Mouse (Mus musculus) kidney, adult 2 months (tissue): Measurements from ENCODE around the gene Ccdc43. TPM values are rescaled to one million over a fixed set of nuclear protein-coding genes. Genes with fewer than 3 reads are reported as not detected.

Experiments used
- DNase-seq: peaks from one replicate; pipeline ENCODE4 v3.0.0; 2021
- H3K27ac ChIP-seq: fragments of 200-500 bp; 2 replicates; pipeline ENCODE4 v1.5.1; 2012; ENCODE audit warnings: low read depth, low read length, control low read depth, inconsistent platforms; ENCODE audit not compliant: insufficient read depth
- H3K27me3 ChIP-seq: fragments of 200-500 bp; replicated peaks from 2 replicates; pipeline ENCODE4 v1.6.1; 2012; ENCODE audit warnings: mild to moderate bottlenecking, moderate library complexity, low read length, inconsistent platforms; ENCODE audit not compliant: control insufficient read depth, insufficient read depth
- H3K36me3 ChIP-seq: fragments of 200-500 bp; 2 replicates; pipeline ENCODE4 v1.6.1; 2012; ENCODE audit warnings: mild to moderate bottlenecking, moderate library complexity, low read length, inconsistent platforms; ENCODE audit not compliant: control insufficient read depth, insufficient read depth
- H3K4me1 ChIP-seq: fragments of 200-500 bp; 2 replicates; pipeline ENCODE4 v1.6.1; 2011; ENCODE audit warnings: low read length; ENCODE audit not compliant: control insufficient read depth, insufficient read depth
- H3K4me3 ChIP-seq: fragments of 200-500 bp; 2 replicates; pipeline ENCODE4 v1.5.1; 2011; ENCODE audit warnings: mild to moderate bottlenecking, low read depth, low read length, control low read depth; ENCODE audit not compliant: insufficient read depth
- CTCF ChIP-seq: fragments of 200-500 bp; conservative IDR thresholded peaks from 2 replicates; pipeline ENCODE4 v1.5.1; 2011; ENCODE audit warnings: low read depth, mild to moderate bottlenecking, control low read depth, low read length, moderate library complexity, mixed read lengths; ENCODE audit not compliant: insufficient read depth, insufficient read length
- POLR2A ChIP-seq: fragments of 200-500 bp; IDR thresholded peaks from one replicate; pipeline ENCODE4 v1.6.1; 2011; ENCODE audit warnings: low read depth, low read length, control low read depth
- WGBS: fragments of 180-500 bp; shearing (Covaris S2); methylation state at CpG from one replicate; pipeline ENCODE4 v1.1.7; 2018; 5-methylcytosine and 5-hydroxymethylcytosine counted together
- polyA plus RNA-seq: library from polyadenylated mRNA; depleted of rRNA; stranded (reverse); fragments of >200 nt; gene quantifications from 2 replicates; pipeline ENCODE4 v1.2.3, GENCODE M21; 2012; rRNA removed

Gene Ccdc43
- 6.7 and 8.4 TPM in 2 replicates for polyA plus RNA-seq

GRCm38 (mm10) chr11:102697338-102698017 lies at the start of gene Ccdc43:
TSS of gene Ccdc43 (minus strand) at chr11:102697782.
- Histone ChIP-seq H3K27me3 (no peaks in the 10 kb centered on the region), H3K4me1 (no peaks in the 10 kb centered on the region; the same call in 1 of the 2 replicates), H3K27ac (peak within 1 kb of the TSS; percentile 82; the same call in 1 of the 2 replicates), H3K4me3 (peak within 1 kb of the TSS; percentile 99), H3K36me3 (no peaks in the 10 kb centered on the region)
- TF ChIP-seq POLR2A (peak; percentile 44), CTCF (no peak)
- WGBS = under 1% methylated on average over 49 of the region's 49 CpGs
- peak; percentile 90 for DNase-seq

- H3K36me3 ChIP-seq = no peaks in the 10 kb centered on the region
- H3K4me1 ChIP-seq = peaks cover under 1% of the 10 kb centered on the region; the same call in 1 of the 2 replicates
- H3K4me3 ChIP-seq = no peak overlapping the region
- TF ChIP-seq POLR2A = no peak
- no peak for TF ChIP-seq CTCF
- DNase-seq = no peak
- H3K27ac ChIP-seq = no peak overlapping the region
- WGBS = 81% methylated on average over 3 of the region's 3 CpGs
- H3K27me3 ChIP-seq = no peaks in the 10 kb centered on the region
Measured at GRCm38 (mm10) chr11:102744746-102745145, 47.2 kb upstream of the Ccdc43 start.

GRCm38 (mm10) chr11:102742843-102743242 lies 45.3 kb upstream of the Ccdc43 start:
- no peak overlapping the region for H3K4me3 ChIP-seq
- no peaks in the 10 kb centered on the region for H3K27me3 ChIP-seq
- H3K27ac ChIP-seq = no peak overlapping the region
- 80% methylated on average over 5 of the region's 5 CpGs for WGBS
- no peaks in the 10 kb centered on the region for H3K36me3 ChIP-seq
- TF ChIP-seq CTCF (no peak), POLR2A (no peak)
- DNase-seq = no peak
- no peaks in the 10 kb centered on the region for H3K4me1 ChIP-seq

GRCm38 (mm10) chr11:102742066-102742465 lies 44.5 kb upstream of the Ccdc43 start:
- DNase-seq = no peak
- 72% methylated on average over 7 of the region's 7 CpGs for WGBS
- H3K4me1 ChIP-seq = no peaks in the 10 kb centered on the region
- H3K27ac ChIP-seq = no peak overlapping the region
- H3K27me3 ChIP-seq = no peaks in the 10 kb centered on the region
- no peaks in the 10 kb centered on the region for H3K36me3 ChIP-seq
- TF ChIP-seq CTCF (no peak), POLR2A (no peak)
- no peak overlapping the region for H3K4me3 ChIP-seq

- Histone ChIP-seq H3K4me1 (no peaks in the 10 kb centered on the region), H3K4me3 (peak overlapping the region; percentile 6; the same call in 1 of the 2 replicates), H3K27ac (no peak overlapping the region), H3K36me3 (no peaks in the 10 kb centered on the region), H3K27me3 (no peaks in the 10 kb centered on the region)
- WGBS = 45% methylated on average over 22 of the region's 22 CpGs
- DNase-seq = no peak
- TF ChIP-seq CTCF (no peak), POLR2A (no peak)
Measured at GRCm38 (mm10) chr11:102741129-102741950, 43.8 kb upstream of the Ccdc43 start.

- no peak for TF ChIP-seq POLR2A
- no peak for TF ChIP-seq CTCF
- WGBS = 68% methylated on average over 11 of the region's 11 CpGs
- H3K27me3 ChIP-seq = no peaks in the 10 kb centered on the region
- no peak overlapping the region for H3K27ac ChIP-seq
- no peaks in the 10 kb centered on the region for H3K36me3 ChIP-seq
- DNase-seq = no peak
- H3K4me3 ChIP-seq = no peak overlapping the region
- H3K4me1 ChIP-seq = no peaks in the 10 kb centered on the region
Measured at GRCm38 (mm10) chr11:102740634-102741033, 43.1 kb upstream of the Ccdc43 start.
